Mouse (Mus musculus) embryonic facial prominence, embryonic 15.5 days (tissue): ENCODE data around the gene Atf6b. TPM values are rescaled to one million over a fixed set of nuclear protein-coding genes. Genes with fewer than 3 reads are reported as not detected.
A peak's percentile ranks its signal among the peaks of the same experiment; 100 is the strongest.

Experiments used
- ATAC-seq: fragments of 200-750 bp; cut with Nextera tagmentation; 2 replicates; pipeline ENCODE4 v1.8.0; 2017; ENCODE audit warnings: low read depth, moderate TSS enrichment; ENCODE audit not compliant: insufficient number of reproducible peaks, low FRiP score, low TSS enrichment
- H3K27ac ChIP-seq: fragments of 300-500 bp; sonication (generic); replicated peaks from 2 replicates; pipeline ENCODE4 v1.5.1; 2015; ENCODE audit warnings: mild to moderate bottlenecking, inconsistent platforms
- H3K27me3 ChIP-seq: fragments of 300-500 bp; sonication (generic); 2 replicates; pipeline ENCODE4 v1.6.1; 2015; ENCODE audit warnings: inconsistent platforms
- H3K36me3 ChIP-seq: fragments of 300-500 bp; sonication (generic); 2 replicates; pipeline ENCODE4 v1.6.1; 2015; ENCODE audit warnings: mild to moderate bottlenecking, inconsistent platforms
- H3K4me1 ChIP-seq: fragments of 300-500 bp; sonication (generic); 2 replicates; pipeline ENCODE4 v1.6.1; 2015; ENCODE audit warnings: inconsistent platforms
- H3K4me2 ChIP-seq: fragments of 300-500 bp; sonication (generic); replicated peaks from 2 replicates; pipeline ENCODE4 v1.6.1; 2015; ENCODE audit warnings: mild to moderate bottlenecking, inconsistent platforms
- H3K4me3 ChIP-seq: fragments of 300-500 bp; sonication (generic); replicated peaks from 2 replicates; pipeline ENCODE4 v1.5.1; 2015; ENCODE audit warnings: mild to moderate bottlenecking, inconsistent platforms
- H3K9ac ChIP-seq: fragments of 300-500 bp; sonication (generic); 2 replicates; pipeline ENCODE4 v1.6.1; 2015; ENCODE audit warnings: inconsistent platforms
- H3K9me3 ChIP-seq: fragments of 300-500 bp; sonication (generic); replicated peaks from 2 replicates; pipeline ENCODE4 v1.6.1; 2016; ENCODE audit warnings: inconsistent platforms
- WGBS: fragments of 180-500 bp; shearing (Covaris S2); methylation state at CpG from one replicate; pipeline ENCODE4 v1.1.7; 2015; 5-methylcytosine and 5-hydroxymethylcytosine counted together
- polyA plus RNA-seq: library from polyadenylated mRNA; unstranded; fragments of >200 nt; fragmentation: Nextera tagmentation; extraction: Ambion mirVana; gene quantifications from 2 replicates; pipeline ENCODE4 v1.2.1, GENCODE M21; 2015

Gene Atf6b
- polyA plus RNA-seq, 1 experiment from 2014 or later, result 94.7 TPM

DNA sequence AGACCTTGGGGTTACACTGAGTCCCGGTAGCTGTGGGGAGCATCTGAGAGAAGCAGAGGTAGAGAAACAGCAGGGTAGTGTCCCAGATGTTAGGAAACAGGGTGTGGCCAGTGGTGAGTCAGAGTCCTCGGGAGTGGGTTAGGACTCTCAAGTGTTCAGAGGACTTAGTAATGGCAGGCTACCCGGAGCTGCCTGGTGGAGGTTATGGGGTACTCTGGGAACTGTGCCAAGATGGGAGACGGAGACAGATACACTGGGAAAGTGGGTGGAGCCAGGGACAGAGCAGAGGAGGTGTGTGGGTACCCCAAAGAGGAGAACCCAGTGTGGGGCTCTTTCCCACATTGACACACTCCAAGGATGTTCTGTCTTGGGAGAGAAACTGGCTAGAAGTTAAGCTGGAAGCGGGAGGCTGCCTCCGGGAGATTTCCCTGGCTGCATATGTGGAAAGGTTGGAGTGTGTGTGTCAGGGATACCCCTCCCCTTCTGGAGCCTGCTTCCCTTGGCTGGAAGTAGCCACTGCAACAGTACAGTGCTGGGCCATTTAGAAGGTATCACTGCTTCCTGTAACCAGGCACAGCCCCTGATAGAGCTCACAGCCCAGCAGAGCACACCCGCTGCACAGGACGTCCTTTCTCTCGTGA is 37.4 kb downstream of the Atf6b start:
- H3K4me2 ChIP-seq, result no peak overlapping the region
- peaks cover 43% of the 10 kb centered on the region for H3K4me1 ChIP-seq
- no peak for ATAC-seq
- no peaks in the 10 kb centered on the region for H3K9me3 ChIP-seq
- no peak overlapping the region for H3K4me3 ChIP-seq
- no peak overlapping the region for H3K9ac ChIP-seq
- 42% methylated on average over 9 of the region's 9 CpGs for WGBS
- H3K27ac ChIP-seq, result 0 out of 2 replicates have a peak overlapping the region, but pooled peaks have one; percentile 39
- H3K27me3 ChIP-seq, result peaks cover 22% of the 10 kb centered on the region
- H3K36me3 ChIP-seq, result no peaks in the 10 kb centered on the region

DNA sequence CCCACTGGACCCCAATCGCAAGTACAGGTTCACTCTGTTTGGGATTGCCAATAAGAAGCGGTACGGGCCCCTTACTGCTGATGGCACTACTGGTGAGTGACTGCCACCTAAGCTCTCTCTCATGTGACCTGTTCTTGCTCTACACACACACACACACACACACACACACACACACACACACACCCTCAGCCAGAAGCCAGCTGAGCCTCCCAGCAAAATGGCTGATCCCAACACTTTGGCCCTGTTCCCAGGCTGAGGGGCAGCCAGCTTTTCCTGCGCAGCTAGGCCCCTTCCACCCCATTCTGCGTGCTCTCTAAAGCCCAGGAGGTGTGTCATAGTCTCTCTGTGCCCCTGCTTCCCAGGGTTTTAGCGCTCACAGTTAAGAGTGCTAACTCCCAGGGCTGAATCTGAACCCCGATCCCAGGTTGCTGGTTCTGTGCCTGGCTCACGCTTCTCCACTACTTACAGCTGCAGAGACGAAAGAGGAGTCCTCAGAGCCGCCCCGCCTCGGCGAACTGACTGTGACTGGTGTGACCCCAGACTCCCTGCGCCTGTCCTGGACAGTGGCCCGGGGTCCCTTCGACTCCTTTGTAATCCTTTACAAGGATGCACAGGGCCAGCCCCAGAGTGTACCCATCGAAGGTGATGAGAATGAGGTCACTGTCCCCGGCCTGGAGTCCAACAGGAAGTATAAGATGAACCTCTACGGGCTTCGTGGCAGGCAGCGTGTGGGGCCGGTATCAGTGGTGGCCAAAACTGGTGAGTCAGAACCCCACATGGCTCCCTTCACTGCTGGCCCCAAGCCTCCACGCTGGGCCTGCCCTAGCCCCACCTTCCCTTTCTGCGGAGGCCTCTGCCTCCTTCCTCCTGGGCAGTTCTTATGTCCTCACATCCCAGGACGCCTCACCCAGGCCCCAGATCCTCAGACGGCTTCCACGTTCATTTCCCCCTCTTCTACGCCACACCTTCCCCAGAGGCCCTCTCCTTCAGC is 38.5 kb downstream of the Atf6b start:
- no peak overlapping the region for H3K4me2 ChIP-seq
- H3K4me1 ChIP-seq, result peaks cover 40% of the 10 kb centered on the region
- no peak overlapping the region for H3K4me3 ChIP-seq
- 0 out of 2 replicates have a peak overlapping the region, but pooled peaks have one; percentile 39 for H3K27ac ChIP-seq
- H3K27me3 ChIP-seq, result peaks cover 12% of the 10 kb centered on the region
- ATAC-seq, result no peak
- no peaks in the 10 kb centered on the region for H3K36me3 ChIP-seq
- no peak overlapping the region for H3K9ac ChIP-seq
- H3K9me3 ChIP-seq, result no peaks in the 10 kb centered on the region
- WGBS, result 69% methylated on average over 28 of the region's 28 CpGs

DNA sequence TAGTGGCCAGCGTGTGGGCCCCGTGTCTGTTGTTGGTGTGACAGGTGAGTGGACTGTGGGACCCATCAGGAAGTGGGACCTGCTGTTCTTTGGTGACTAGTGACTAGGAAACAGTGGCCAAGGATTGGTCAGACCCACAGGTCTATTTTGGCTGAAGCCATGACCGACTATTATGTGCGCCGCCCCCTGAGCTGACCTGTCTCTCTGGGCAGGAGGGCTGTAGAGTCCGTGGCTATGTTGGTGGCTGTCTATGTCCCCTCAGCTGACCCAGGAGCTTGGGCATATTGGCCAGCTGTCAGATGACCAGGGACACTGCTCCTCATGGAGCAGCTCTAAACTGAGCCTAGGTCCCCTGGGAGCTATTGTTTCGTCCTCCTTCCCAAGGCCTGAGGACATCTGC is 41.9 kb downstream of the Atf6b start:
- ATAC-seq, result no peak
- Histone ChIP-seq H3K27me3 (no peaks in the 10 kb centered on the region), H3K27ac (no peak overlapping the region), H3K9ac (no peak overlapping the region), H3K4me1 (peaks cover 20% of the 10 kb centered on the region), H3K9me3 (no peaks in the 10 kb centered on the region), H3K4me2 (no peak overlapping the region), H3K4me3 (no peak overlapping the region), H3K36me3 (no peaks in the 10 kb centered on the region)
- WGBS, result 92% methylated on average over 7 of the region's 7 CpGs

DNA sequence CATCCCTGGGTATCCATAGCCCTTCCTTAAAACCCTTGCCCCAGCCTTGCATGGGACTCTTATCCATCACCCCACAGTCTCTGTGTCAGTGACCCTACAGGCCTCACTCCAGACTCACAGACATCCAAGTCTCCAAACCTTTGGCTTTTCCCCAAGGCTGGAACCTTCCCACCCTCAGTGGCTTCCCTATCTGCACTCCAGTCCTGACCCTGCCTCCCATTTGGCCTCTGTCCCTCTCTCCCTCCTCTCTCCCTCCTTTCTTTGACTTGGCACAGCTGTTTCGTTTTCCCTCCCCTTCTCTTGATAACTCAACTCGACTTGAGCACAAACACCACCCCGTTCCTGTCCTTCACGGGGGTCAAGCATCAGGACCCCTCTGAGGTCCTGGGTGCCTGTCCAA is 43.5 kb downstream of the Atf6b start:
- 72% methylated on average over 4 of the region's 4 CpGs for WGBS
- no peak overlapping the region for H3K27ac ChIP-seq
- H3K36me3 ChIP-seq, result no peaks in the 10 kb centered on the region
- H3K9ac ChIP-seq, result no peak overlapping the region
- no peak overlapping the region for H3K4me2 ChIP-seq
- peaks cover 4% of the 10 kb centered on the region; the same call in 1 of the 2 replicates for H3K4me1 ChIP-seq
- ATAC-seq, result no peak
- no peaks in the 10 kb centered on the region for H3K27me3 ChIP-seq
- H3K4me3 ChIP-seq, result no peak overlapping the region
- no peaks in the 10 kb centered on the region for H3K9me3 ChIP-seq

DNA sequence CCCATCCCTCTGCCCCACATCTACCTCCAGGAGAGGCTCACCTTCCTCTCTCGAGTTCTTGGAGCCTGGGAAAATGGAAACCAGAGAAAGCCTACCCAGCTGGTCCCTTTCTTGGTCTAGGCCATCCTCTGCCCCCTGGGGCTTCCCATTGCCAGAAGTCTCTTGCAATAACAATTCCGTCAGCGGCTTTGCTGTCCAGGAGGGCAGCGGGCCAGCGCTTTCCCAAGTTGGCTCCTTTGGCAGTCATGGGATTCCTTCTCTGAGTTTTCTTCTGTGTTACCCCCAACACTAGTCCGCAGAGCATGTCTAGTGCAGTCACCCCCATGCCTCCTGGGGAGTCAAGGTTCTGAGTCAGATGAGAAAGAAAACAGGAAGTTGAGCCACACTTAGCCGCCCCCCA is 46.0 kb downstream of the Atf6b start:
- Histone ChIP-seq H3K9ac (no peak overlapping the region), H3K4me3 (no peak overlapping the region), H3K4me2 (no peak overlapping the region), H3K27me3 (no peaks in the 10 kb centered on the region), H3K36me3 (no peaks in the 10 kb centered on the region), H3K9me3 (no peaks in the 10 kb centered on the region), H3K4me1 (no peaks in the 10 kb centered on the region), H3K27ac (no peak overlapping the region)
- 69% methylated on average over 7 of the region's 7 CpGs for WGBS
- ATAC-seq, result no peak

DNA sequence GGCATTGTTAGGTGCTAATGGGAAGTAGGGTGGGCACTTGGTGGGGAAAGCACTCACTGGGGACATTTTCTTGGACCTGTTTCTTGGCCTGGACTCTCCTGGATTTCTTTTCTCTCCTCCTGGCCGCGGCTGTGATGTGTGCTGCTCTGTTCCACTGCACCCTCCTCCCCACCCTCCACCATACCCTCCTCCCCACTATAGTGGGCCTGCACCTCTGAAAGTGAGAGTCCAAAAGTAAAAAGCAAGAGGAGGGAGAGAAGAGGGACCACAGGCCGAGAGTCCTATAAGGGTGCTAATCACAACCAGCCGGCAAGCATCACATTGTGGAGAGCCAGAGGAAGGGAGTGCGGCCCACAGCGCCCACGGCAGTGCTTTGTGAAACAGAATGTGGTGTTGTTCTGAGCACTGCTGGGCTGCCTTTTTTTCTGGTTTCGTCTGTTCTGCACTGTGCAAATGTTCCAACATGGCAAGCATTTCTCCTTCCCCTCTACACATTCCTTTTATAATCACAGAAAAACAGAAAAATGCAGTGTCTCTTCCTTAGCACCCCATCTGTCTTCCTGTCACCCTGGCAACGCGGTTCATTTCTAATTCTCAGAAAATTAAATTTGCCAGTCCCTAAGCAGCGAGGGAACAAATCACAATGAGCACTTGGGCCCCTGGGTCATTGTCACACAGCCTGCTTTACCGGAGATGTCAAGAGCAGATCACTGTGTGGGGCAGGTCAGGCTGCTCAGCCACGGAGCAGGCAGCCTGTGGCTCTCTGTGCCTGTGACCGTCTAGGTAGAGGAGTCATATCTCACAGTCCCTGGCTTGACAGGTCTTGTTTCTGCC is 52.8 kb downstream of the Atf6b start:
- Histone ChIP-seq H3K27me3 (no peaks in the 10 kb centered on the region), H3K27ac (peak overlapping the region; percentile 75), H3K4me1 (peaks cover 17% of the 10 kb centered on the region), H3K4me3 (no peak overlapping the region), H3K9me3 (no peaks in the 10 kb centered on the region), H3K9ac (no peak overlapping the region), H3K36me3 (no peaks in the 10 kb centered on the region), H3K4me2 (no peak overlapping the region)
- ATAC-seq, result peak; percentile 64
- 30% methylated on average over 14 of the region's 14 CpGs for WGBS

DNA sequence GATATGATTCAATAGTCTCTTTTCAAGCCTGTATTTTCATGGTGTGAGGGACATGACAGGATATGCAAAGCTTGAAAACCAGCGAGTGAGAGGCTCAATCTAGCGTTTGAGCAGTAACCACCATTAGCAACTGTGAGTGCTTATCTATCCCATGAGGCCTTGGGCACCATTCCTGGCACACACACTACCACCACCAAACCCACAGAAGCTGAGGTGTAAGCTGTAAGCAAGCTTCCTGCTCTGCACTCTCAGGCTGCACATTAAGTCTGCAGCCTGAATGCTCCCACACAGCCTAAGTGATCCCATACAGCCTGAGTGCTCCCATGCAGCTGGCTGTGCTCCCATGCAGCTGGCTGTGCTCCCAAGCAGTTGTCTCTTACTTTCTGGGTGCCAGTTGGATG is 53.7 kb downstream of the Atf6b start:
- WGBS, result 57% methylated on average over 2 of the region's 2 CpGs
- Histone ChIP-seq H3K27ac (peak overlapping the region; percentile 75), H3K4me2 (no peak overlapping the region), H3K9me3 (no peaks in the 10 kb centered on the region), H3K4me3 (no peak overlapping the region), H3K9ac (no peak overlapping the region), H3K36me3 (no peaks in the 10 kb centered on the region), H3K4me1 (peaks cover 17% of the 10 kb centered on the region), H3K27me3 (no peaks in the 10 kb centered on the region)
- ATAC-seq, result no peak

Other genes with a start within 250 kb of the Atf6b start
- gene BC051142, start 248.3 kb upstream of the Atf6b start, polyA plus RNA-seq, result 0.45 and 0.51 TPM in 2 replicates
- not detected in 2 replicates for gene Btnl4, start 169.8 kb upstream of the Atf6b start, polyA plus RNA-seq
- gene Btnl6, start 129.8 kb upstream of the Atf6b start, polyA plus RNA-seq, result not detected in 2 replicates
- gene Notch4, start 82.9 kb upstream of the Atf6b start, polyA plus RNA-seq, result 5.7 and 6.5 TPM in 2 replicates
- 8.5 and 9.7 TPM in 2 replicates for gene Gpsm3, start 57.3 kb upstream of the Atf6b start, polyA plus RNA-seq
- 11.0 and 13.3 TPM in 2 replicates for gene Pbx2, start 55.9 kb upstream of the Atf6b start, polyA plus RNA-seq
- gene Ager, start 49.3 kb upstream of the Atf6b start, polyA plus RNA-seq, result 3.3 and 3.7 TPM in 2 replicates
- 117 and 119 TPM in 2 replicates for gene Rnf5, start 43.5 kb upstream of the Atf6b start, polyA plus RNA-seq
- gene Agpat1, start 42.9 kb upstream of the Atf6b start, polyA plus RNA-seq, result 57.6 and 61.2 TPM in 2 replicates
- 11.2 and 13.2 TPM in 2 replicates for gene Egfl8, start 31.2 kb upstream of the Atf6b start, polyA plus RNA-seq
- 27.5 and 28.3 TPM in 2 replicates for gene Ppt2, start 18.6 kb upstream of the Atf6b start, polyA plus RNA-seq
- 1.3 and 1.5 TPM in 2 replicates for gene Prrt1, start 17.6 kb upstream of the Atf6b start, polyA plus RNA-seq
- 16.2 and 16.8 TPM in 2 replicates for gene Fkbpl, start 2.4 kb upstream of the Atf6b start, polyA plus RNA-seq
- gene Tnxb, start 23.4 kb downstream of the Atf6b start, polyA plus RNA-seq, result 0.48 and 0.87 TPM in 2 replicates
- 1.4 and 2.1 TPM in 2 replicates for gene C4b, start 96.7 kb downstream of the Atf6b start, polyA plus RNA-seq
- 0.12 TPM in 1 of 2 replicates, not detected in the other for gene Cyp21a1, start 157.4 kb downstream of the Atf6b start, polyA plus RNA-seq
- gene Stk19, start 189.8 kb downstream of the Atf6b start, polyA plus RNA-seq, result 30.4 and 33.8 TPM in 2 replicates
- 66.2 and 70.7 TPM in 2 replicates for gene Dxo, start 189.9 kb downstream of the Atf6b start, polyA plus RNA-seq
- gene Skiv2l, start 203.1 kb downstream of the Atf6b start, polyA plus RNA-seq, result 50.6 and 55.0 TPM in 2 replicates
- gene Nelfe, start 203.2 kb downstream of the Atf6b start, polyA plus RNA-seq, result 97.7 and 114 TPM in 2 replicates
- 2.9 and 3.2 TPM in 2 replicates for gene Cfb, start 215.4 kb downstream of the Atf6b start, polyA plus RNA-seq
- 3.2 and 4.2 TPM in 2 replicates for gene Zbtb12, start 232.3 kb downstream of the Atf6b start, polyA plus RNA-seq
- gene Gm20547, start 234.9 kb downstream of the Atf6b start, polyA plus RNA-seq, result not detected in 2 replicates